Mouse (Mus musculus) bone marrow, adult 2 months (tissue): ENCODE data around the gene Ankrd54. TPM values are rescaled to one million over a fixed set of nuclear protein-coding genes. Genes with fewer than 3 reads are reported as not detected.

Source experiments
- H3K27ac ChIP-seq: fragments of 200-500 bp; 2 replicates; pipeline ENCODE4 v1.5.1; 2012; ENCODE audit warnings: low read depth, mild to moderate bottlenecking, control low read depth, inconsistent platforms, low read length; ENCODE audit not compliant: control insufficient read depth, poor library complexity, insufficient read depth
- H3K4me1 ChIP-seq: fragments of 200-500 bp; 2 replicates; pipeline ENCODE4 v1.6.1; 2011; ENCODE audit warnings: low read length; ENCODE audit not compliant: control insufficient read depth, insufficient read depth
- H3K4me3 ChIP-seq: fragments of 200-500 bp; replicated peaks from 2 replicates; pipeline ENCODE3; 2011; ENCODE audit warnings: mild to moderate bottlenecking, low read depth, low read length, control low read depth; ENCODE audit not compliant: control insufficient read depth
- CTCF ChIP-seq: fragments of 200-500 bp; IDR thresholded peaks from 2 replicates; pipeline ENCODE4 v1.5.1; 2011; ENCODE audit warnings: low read length, control low read depth; ENCODE audit not compliant: control insufficient read depth, insufficient read depth
- POLR2A ChIP-seq: fragments of 200-500 bp; IDR thresholded peaks from 2 replicates; pipeline ENCODE4 v1.6.1; 2011; ENCODE audit warnings: low read depth, mild to moderate bottlenecking, control low read depth, low read length, borderline replicate concordance; ENCODE audit not compliant: control insufficient read depth
- WGBS: fragments of 180-500 bp; shearing (Covaris S2); methylation state at CpG from one replicate; pipeline ENCODE4 v1.1.7; 2018; 5-methylcytosine and 5-hydroxymethylcytosine counted together
- polyA plus RNA-seq: library from polyadenylated mRNA; stranded (reverse); fragments of >200 nt; gene quantifications from 2 replicates; pipeline ENCODE4 v1.2.4, GENCODE M21; 2011; ENCODE audit warnings: low replicate concordance; ENCODE audit not compliant: missing spikeins, insufficient read depth, insufficient read length

Ankrd54 gene
- polyA plus RNA-seq, 1 experiment = 43.4 TPM

DNA sequence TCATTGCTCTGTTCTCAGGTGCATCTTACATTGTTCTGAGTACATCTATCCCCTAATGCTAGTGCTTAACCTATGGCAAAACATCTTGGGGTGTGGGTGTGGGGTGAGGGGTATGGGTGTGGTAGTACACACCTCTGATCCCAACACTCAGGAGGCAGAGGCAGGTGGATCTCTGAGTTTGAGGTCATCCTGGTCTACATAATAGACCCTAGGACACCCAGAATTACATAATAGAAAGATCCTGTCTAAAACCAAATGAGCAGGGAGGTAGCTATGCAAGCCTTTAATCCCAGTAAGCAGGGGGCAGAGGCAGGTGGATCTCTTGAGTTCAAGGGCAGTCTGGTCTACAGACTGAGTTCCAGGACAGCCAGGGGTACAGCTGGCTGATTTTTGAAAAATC lies 11.1 kb upstream of the Ankrd54 start:
- Histone ChIP-seq H3K4me3 (no peak overlapping the region), H3K27ac (no peak overlapping the region), H3K4me1 (no peaks in the 10 kb centered on the region; the same call in 1 of the 2 replicates)
- TF ChIP-seq CTCF = no peak
- no peak for TF ChIP-seq POLR2A

DNA sequence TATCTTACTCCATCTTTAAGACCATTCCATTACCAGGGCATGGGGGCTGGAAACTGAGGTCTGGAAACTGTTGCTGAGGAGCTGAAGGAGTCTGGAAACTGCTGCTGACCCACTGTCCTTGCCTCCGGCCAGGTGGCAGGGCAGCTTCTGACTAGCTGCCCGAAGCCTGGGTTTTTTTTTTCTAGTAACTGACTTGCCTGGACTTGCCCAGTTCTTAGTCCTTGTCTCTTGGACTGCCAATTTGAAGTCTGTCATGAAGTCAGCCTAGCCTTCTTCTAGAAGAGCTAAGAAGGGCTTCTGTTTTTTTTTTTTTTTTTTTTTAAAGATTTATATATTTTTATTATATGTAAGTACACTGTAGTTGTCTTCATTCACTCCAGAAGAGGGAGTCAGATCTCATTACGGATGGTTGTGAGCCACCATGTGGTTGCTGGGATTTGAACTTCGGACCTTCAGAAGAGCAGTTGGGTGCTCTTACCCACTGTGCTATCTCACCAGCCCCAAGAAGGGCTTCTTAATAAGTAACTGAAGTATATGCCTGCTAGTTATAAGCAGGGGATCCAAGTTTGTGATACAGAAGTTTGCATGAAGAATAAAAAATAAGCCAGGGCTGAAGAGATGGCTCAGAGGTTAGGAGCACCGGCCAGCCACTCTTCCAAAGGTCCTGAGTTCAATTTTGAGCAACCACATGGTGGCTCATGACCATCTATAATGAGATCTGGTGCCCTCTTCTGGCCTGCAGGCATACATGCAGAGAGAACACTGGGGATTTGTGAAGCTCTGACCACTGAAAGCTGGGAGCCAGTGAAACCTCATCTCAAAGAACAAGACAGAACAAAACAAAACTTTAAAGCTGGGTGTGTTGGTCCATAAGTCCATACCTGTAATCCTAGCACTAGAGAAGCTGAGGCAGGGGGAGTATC lies 8.7 kb upstream of the Ankrd54 start:
- no peak overlapping the region for H3K4me3 ChIP-seq
- 62% methylated on average over 5 of the region's 5 CpGs for WGBS
- TF ChIP-seq POLR2A (no peak), CTCF (peak; percentile 57)
- H3K27ac ChIP-seq = no peak overlapping the region
- H3K4me1 ChIP-seq = no peaks in the 10 kb centered on the region; the same call in 1 of the 2 replicates

DNA sequence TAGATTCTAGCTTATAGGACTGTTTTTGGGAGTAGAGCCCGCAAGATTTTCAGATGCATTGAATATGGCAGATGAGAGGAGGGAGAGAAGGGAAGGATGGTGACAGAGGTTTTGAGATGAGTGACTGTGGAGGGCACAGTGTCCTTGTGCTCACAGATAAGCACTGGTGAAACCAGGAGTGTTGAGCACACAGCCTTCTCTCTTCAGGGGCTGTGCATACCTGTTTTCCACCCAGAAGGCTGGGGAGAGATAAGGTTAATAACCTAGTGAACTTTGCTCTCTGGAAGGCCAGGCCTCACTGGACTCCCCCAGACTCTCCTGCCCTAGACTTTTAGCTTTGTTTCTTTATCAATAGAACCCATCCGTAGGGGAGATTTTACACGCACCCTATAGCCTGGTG lies 5.7 kb upstream of the Ankrd54 start:
- peaks cover 2% of the 10 kb centered on the region; the same call in 1 of the 2 replicates for H3K4me1 ChIP-seq
- H3K4me3 ChIP-seq = no peak overlapping the region
- 80% methylated on average over 3 of the region's 3 CpGs for WGBS
- H3K27ac ChIP-seq = no peak overlapping the region
- TF ChIP-seq POLR2A = no peak
- TF ChIP-seq CTCF = no peak

DNA sequence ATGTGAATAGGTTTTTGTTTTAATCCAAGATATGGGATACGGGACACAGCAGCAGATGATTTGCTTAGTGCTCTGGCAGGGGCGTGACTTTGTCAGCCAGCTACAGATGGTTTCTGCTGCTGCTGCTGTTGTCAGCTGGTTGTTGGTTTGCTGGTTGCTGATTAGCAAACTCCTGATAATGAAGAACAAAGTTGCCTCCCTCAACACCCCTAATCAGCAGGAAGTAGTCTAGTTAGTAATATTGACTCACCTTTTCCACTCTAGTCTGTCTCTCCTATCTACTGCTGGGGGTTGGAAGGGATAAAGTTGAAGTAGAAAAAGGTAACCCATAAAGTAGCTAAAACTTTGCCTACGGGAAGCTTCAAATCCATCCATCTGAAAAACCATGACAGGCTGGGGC lies 4.9 kb upstream of the Ankrd54 start:
- 65% methylated on average over 3 of the region's 3 CpGs for WGBS
- peaks cover 3% of the 10 kb centered on the region for H3K4me1 ChIP-seq
- TF ChIP-seq CTCF (no peak), POLR2A (no peak)
- no peak overlapping the region for H3K4me3 ChIP-seq
- no peak overlapping the region for H3K27ac ChIP-seq

DNA sequence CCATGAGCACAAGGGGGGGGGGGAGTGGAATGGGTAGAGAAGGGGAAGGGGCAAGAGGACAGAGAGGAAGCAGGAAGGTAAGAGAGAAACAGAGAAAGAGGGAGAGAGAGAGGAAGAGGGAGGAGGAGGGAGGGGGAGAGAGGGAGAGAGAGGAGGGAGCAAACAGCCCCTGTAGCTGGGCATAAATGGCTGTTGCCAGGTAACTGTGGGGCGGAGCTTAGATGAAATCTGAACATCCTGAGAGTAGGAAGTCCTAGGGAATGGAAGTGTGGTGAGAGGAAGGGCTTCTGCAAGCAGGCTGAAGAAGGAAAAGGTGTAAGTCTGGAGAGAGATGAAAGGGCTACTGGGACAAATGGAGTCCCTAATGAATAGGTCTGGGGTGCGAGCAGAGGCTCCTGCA lies 3.6 kb upstream of the Ankrd54 start:
- Histone ChIP-seq H3K27ac (no peak overlapping the region), H3K4me3 (no peak overlapping the region), H3K4me1 (peaks cover 3% of the 10 kb centered on the region)
- 87% methylated on average over 2 of the region's 2 CpGs for WGBS
- TF ChIP-seq CTCF = no peak
- no peak for TF ChIP-seq POLR2A

DNA sequence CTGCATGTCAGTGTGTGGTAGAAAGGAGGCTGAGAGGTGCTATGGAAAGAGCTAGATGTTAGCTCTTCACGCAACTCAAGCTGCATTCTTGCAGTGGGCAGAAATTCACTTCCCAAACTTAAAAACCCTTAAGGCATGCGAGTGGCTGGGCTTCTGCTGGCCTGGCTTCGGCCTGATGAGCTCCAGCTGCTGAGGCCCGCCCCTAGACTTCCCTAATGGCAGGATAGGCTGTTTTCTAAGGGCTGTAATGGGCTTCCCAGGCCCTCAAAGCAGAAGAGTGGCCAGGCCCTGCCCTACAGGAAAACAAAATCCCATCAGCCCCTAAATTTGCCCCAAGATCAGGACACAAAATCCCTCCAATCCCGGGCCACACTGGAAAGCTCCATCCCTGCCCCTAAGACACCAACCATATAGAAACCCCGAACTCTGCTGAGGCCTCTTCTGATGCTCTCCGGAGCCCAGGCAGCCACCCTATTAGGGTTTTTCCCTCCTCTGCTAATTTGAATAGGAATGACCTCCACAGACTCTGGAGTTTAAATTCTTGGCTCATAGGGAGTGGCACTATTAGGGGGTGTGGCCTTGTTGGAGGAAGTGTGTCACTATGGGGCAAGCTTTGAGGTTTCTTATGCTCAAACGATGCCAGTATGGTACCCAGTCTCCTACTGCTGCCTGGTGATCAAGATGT lies 2.5 kb upstream of the Ankrd54 start:
- Histone ChIP-seq H3K27ac (no peak overlapping the region), H3K4me3 (no peak overlapping the region), H3K4me1 (peaks cover 5% of the 10 kb centered on the region)
- no peak for TF ChIP-seq POLR2A
- TF ChIP-seq CTCF = no peak
- 74% methylated on average over 8 of the region's 8 CpGs for WGBS

DNA sequence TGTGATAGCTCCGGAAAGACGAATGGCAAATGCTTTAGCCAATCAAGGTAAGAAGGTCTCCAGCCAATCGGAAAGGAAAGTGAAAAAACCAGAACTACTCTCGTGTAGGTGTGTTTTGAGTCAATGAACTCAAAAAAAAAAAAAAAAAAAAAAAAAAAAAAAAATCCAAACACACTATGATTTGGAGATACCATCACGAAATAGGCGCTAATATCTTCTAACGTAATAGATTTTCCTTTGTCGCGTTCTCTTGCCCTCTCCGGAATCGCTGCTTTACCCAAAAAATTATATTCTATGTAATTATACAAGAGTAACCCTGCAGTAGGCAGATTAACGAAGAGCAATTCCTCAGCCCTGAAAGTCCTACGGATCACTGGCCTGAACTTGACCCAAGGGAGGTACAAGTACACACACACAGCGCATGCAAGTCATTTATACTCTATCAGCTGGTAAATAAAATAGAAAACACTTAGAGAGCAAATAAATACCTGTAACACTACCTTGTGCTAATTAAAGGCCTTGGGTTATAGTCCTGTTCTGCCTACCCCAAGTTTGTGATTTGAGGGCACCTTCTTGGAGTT lies 557 bp upstream of the Ankrd54 start:
- peak overlapping the region; percentile 59 for H3K4me3 ChIP-seq
- H3K27ac ChIP-seq = no peak overlapping the region
- TF ChIP-seq POLR2A (no peak), CTCF (no peak)
- 8% methylated on average over 14 of the region's 14 CpGs for WGBS
- H3K4me1 ChIP-seq = peaks cover 5% of the 10 kb centered on the region

DNA sequence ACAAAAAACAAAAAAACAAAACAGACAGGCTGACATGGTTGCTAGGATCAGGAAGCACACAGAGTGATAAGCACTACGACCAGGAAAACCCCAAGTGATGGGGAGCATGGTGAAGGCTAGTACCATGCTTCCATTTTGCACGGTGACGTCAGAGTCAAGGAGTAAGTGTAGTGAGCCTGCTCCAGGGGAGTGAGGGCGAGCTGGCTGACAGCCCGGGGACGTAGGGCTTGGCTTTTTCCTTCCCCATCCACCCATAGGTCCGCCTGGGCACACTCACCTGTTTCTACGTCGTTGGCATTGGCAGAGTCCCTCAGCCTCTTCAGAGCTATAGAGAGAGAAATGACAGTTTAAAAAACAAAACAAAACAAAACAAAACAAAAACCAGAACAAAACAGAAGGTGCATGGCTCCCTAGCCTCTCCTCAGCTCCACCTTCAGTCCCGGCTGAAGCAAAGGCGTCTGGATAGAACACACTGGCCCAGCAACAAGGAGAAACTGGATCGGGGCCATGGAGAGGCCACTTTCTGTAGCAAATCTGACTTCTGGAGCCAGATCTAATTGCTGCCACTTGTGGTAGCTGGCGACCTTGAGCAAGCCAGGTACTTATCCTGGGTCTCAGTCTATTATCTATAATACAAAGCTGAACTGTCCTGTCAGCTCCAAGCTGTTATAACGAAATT lies 1.7 kb downstream of the Ankrd54 start:
- no peak overlapping the region for H3K27ac ChIP-seq
- peaks cover 5% of the 10 kb centered on the region for H3K4me1 ChIP-seq
- peak overlapping the region; percentile 35 for H3K4me3 ChIP-seq
- no peak for TF ChIP-seq POLR2A
- TF ChIP-seq CTCF = no peak
- WGBS = 74% methylated on average over 14 of the region's 14 CpGs
